Mouse (Mus musculus): ENCODE results near the gene Rcan1. TPM values are rescaled to one million over a fixed set of nuclear protein-coding genes. Genes with fewer than 3 reads are reported as not detected.

Rcan1 gene
- polyA plus RNA-seq, 1 experiment, result 44.4 TPM

DNA sequence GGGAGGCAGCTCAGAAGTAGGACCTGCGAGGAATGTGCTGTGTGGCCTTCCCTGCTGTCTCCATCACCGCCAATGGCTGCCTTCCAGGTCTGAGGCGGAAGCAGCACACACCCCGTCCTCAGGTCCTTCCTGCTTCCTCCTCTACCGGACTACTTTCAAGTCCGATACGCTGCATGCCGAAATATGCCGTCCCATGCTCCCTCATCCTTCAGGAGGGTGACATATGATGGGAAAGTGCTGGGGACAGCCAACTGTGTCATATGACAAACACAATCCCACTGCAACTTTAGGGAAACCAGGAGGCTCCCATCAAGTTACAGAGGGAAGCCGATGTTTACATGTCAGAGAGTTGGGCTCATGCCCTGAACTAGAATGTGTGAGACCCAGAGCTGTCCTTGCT, 67.6 kb downstream of the Rcan1 start:
- TF ChIP-seq CTCF (conservative IDR thresholded peaks at IDR 0.05; ENCODE audit: insufficient read depth, insufficient read length, low read depth, low read length) (no peak), POLR2A (IDR thresholded peaks at IDR 0.05; ENCODE audit: low read depth, low read length) (no peak)
- Histone ChIP-seq H3K4me3 (ENCODE audit: insufficient read depth, low read depth, low read length) (no peak overlapping the region), H3K27ac (ENCODE audit: insufficient read depth, low read depth, low read length) (no peak overlapping the region), H3K36me3 (ENCODE audit: control insufficient read depth, insufficient read depth, low read length) (no peaks in the 10 kb centered on the region), H3K27me3 (replicated peaks; ENCODE audit: control insufficient read depth, insufficient read depth, low read length) (no peaks in the 10 kb centered on the region), H3K4me1 (ENCODE audit: control insufficient read depth, insufficient read depth, low read length) (peaks cover 19% of the 10 kb centered on the region)
- WGBS, result 53% methylated on average over 10 of the region's 10 CpGs
- DNase-seq, result peak; percentile 51

DNA sequence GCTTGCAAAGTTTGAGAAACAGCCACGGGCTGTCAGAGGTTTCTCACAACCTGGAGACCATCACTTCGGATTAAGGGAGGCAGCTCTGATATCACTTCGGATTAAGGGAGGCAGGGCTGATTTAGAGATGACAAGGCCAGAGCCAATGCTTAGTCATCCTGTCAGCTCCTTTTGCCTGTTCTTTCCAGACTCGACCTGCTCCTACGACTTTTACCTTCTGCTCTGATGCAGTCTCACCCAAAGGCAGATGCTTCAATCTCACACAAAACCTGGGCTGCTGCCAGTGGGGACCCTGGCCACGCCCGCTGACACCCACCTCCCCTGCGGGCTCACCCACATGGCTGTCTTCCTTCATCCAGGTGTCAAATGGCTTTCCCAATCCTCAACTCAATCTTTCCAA, 68.5 kb downstream of the Rcan1 start:
- DNase-seq, result no peak
- no peak overlapping the region for H3K4me3 ChIP-seq (ENCODE audit: insufficient read depth, low read depth, low read length)
- no peak overlapping the region for H3K27ac ChIP-seq (ENCODE audit: insufficient read depth, low read depth, low read length)
- WGBS, result 67% methylated on average over 8 of the region's 8 CpGs
- peaks cover 13% of the 10 kb centered on the region; the same call in 1 of the 2 replicates for H3K4me1 ChIP-seq (ENCODE audit: control insufficient read depth, insufficient read depth, low read length)
- H3K36me3 ChIP-seq (ENCODE audit: control insufficient read depth, insufficient read depth, low read length), result no peaks in the 10 kb centered on the region
- TF ChIP-seq POLR2A (IDR thresholded peaks at IDR 0.05; ENCODE audit: low read depth, low read length), result no peak
- TF ChIP-seq CTCF (conservative IDR thresholded peaks at IDR 0.05; ENCODE audit: insufficient read depth, insufficient read length, low read depth, low read length), result no peak
- H3K27me3 ChIP-seq (replicated peaks; ENCODE audit: control insufficient read depth, insufficient read depth, low read length), result no peaks in the 10 kb centered on the region

DNA sequence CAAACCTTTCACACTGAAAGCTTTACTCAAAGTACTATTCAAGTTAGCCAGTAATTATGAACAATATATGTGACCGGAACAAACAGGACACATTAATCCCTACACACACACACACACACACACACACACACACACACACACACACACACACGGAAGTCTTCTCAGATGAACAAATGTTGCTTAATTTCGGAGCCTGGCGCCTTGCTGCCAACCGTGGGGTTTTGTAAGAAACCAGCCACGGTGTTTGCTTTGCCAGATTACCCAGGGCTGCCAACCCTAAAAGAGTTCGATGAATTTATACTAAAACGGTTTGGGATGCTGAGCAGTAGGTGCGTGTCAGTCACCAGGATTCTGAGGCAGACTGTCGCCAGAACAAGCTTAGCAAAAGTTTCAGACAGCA, 69.5 kb downstream of the Rcan1 start:
- Histone ChIP-seq H3K27me3 (replicated peaks; ENCODE audit: control insufficient read depth, insufficient read depth, low read length) (no peaks in the 10 kb centered on the region), H3K36me3 (ENCODE audit: control insufficient read depth, insufficient read depth, low read length) (no peaks in the 10 kb centered on the region; the same call in 1 of the 2 replicates), H3K4me3 (ENCODE audit: insufficient read depth, low read depth, low read length) (no peak overlapping the region), H3K27ac (ENCODE audit: insufficient read depth, low read depth, low read length) (no peak overlapping the region), H3K4me1 (ENCODE audit: control insufficient read depth, insufficient read depth, low read length) (peaks cover 13% of the 10 kb centered on the region; the same call in 1 of the 2 replicates)
- WGBS, result 82% methylated on average over 10 of the region's 10 CpGs
- TF ChIP-seq POLR2A (IDR thresholded peaks at IDR 0.05; ENCODE audit: low read depth, low read length), result no peak
- no peak for TF ChIP-seq CTCF (conservative IDR thresholded peaks at IDR 0.05; ENCODE audit: insufficient read depth, insufficient read length, low read depth, low read length)
- DNase-seq, result no peak

DNA sequence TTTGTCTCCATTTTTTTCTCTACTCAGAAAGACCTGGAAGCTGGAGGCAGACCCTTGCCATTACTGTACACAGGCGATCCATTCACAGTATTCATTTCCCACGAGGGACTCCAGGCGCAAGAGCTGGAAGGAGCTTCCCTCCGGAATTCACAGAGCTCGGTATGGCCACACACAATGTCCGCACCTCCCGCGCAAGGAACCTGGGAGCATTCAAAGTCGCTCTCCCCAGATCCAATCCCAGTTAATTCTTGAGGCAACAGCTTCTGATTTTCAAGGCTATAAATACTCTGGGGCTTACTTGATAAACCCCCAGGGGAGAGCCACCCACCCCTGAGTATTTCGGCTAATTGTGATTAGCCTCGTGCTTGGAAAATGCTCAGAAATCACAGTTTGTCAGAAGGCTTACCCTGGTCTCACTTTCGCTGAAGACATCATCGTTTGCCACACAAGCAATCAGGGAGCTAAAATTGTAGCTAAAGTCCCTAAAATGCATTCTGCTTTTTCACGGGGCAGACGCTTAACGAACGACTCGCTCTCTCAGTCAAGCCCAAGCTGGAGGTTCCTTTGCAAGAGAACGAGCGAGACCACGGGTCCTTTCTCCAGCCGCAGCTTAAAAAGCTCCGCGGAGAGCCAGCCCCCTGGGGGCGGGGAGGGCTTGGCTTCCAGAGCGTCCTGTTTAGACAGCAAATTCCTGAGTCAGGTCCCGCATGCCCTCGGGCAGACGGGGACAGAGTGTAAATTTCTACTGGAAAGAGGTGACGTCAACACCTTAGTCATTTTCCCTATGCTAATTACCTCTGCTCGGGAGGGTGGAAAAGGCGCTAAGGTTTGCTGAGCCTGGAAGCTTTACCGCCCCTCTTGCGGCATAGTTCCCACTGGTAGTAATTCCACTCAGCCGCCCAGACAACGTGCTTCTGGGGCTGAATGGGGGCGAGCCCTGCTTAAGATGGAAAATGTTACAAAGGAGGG, 70.9 kb downstream of the Rcan1 start:
- peak; percentile 98 for DNase-seq
- Histone ChIP-seq H3K27me3 (replicated peaks; ENCODE audit: control insufficient read depth, insufficient read depth, low read length) (no peaks in the 10 kb centered on the region), H3K4me1 (ENCODE audit: control insufficient read depth, insufficient read depth, low read length) (peaks cover 16% of the 10 kb centered on the region; the same call in 1 of the 2 replicates), H3K4me3 (ENCODE audit: insufficient read depth, low read depth, low read length) (peak overlapping the region; percentile 52), H3K36me3 (ENCODE audit: control insufficient read depth, insufficient read depth, low read length) (no peaks in the 10 kb centered on the region; the same call in 1 of the 2 replicates), H3K27ac (ENCODE audit: insufficient read depth, low read depth, low read length) (peak overlapping the region; percentile 76)
- WGBS, result 5% methylated on average over 37 of the region's 37 CpGs
- TF ChIP-seq POLR2A (IDR thresholded peaks at IDR 0.05; ENCODE audit: low read depth, low read length) (peak; percentile 76), CTCF (conservative IDR thresholded peaks at IDR 0.05; ENCODE audit: insufficient read depth, insufficient read length, low read depth, low read length) (no peak)

DNA sequence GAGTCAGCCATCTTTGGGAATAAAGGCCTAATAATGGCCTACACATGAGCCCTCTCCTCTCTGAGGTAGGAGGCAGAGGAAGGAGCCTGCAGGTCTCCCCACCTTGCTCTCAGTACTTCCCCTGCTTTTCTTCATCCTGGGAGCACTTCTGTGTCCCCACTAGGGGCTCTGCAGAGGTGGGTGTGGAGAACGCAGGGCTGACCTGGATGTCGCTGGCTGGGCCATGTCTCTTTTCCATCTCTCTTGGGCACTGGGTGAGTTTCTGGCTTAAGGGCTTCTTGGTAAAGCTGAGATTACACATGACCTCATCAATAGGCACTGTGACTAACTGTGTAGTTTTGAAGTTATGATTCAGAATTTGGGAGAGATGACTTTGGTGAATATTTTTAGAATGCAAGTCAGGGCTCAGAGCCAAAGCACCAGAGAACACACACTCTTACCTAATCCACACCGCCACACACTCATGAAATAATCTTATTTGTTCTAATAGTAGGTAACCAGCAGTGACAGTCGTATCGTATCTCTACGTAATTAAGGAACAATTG, 72.0 kb downstream of the Rcan1 start:
- TF ChIP-seq CTCF (conservative IDR thresholded peaks at IDR 0.05; ENCODE audit: insufficient read depth, insufficient read length, low read depth, low read length) (0 out of 2 replicates have a peak, but pooled peaks have one; percentile 21), POLR2A (IDR thresholded peaks at IDR 0.05; ENCODE audit: low read depth, low read length) (no peak)
- no peak for DNase-seq
- 56% methylated on average over 6 of the region's 6 CpGs for WGBS
- Histone ChIP-seq H3K27me3 (replicated peaks; ENCODE audit: control insufficient read depth, insufficient read depth, low read length) (no peaks in the 10 kb centered on the region), H3K4me3 (ENCODE audit: insufficient read depth, low read depth, low read length) (peak overlapping the region; percentile 31), H3K36me3 (ENCODE audit: control insufficient read depth, insufficient read depth, low read length) (no peaks in the 10 kb centered on the region; the same call in 1 of the 2 replicates), H3K27ac (ENCODE audit: insufficient read depth, low read depth, low read length) (no peak overlapping the region), H3K4me1 (ENCODE audit: control insufficient read depth, insufficient read depth, low read length) (peaks cover 16% of the 10 kb centered on the region; the same call in 1 of the 2 replicates)

DNA sequence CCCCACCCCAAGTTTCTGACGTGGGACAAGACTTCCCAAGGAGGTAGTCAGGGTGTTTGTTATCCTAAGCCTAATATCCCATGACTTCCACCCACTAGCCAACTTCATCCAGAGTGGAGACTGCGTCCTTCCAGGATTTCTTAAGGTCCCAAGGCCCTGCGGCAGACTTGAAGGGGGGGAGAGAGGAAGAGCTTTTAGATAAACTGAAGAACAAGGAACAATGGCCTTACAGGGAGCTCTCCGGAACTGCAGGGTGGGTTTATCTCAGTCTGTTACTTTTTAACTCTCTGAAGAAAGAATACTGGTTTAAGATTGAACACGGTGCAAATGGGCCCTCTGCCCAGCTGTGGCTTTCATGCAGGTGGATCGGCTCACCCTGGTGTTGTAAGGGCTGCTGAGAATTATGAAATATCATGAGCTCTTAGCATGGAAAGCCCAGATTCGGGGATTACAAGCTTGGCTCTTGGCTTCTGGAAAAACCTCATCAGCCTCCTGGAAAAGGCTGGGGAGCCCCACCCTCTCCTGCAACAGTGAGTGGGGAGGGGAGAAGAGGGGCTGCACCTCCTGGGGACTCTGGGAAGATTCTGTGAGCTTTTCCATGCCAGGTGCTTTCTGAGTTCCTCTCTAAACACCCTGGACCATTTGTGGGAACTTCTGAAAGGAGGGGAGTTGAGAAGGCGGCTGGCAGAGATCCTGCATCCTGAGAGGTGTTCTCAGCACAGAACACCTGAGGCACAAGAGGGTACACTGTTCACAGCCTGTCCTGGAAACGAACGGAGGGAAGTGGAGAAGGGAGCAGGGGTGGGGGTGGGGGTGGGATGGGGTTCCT, 72.7 kb downstream of the Rcan1 start:
- TF ChIP-seq CTCF (conservative IDR thresholded peaks at IDR 0.05; ENCODE audit: insufficient read depth, insufficient read length, low read depth, low read length), result no peak
- no peak for TF ChIP-seq POLR2A (IDR thresholded peaks at IDR 0.05; ENCODE audit: low read depth, low read length)
- Histone ChIP-seq H3K27me3 (replicated peaks; ENCODE audit: control insufficient read depth, insufficient read depth, low read length) (no peaks in the 10 kb centered on the region), H3K4me1 (ENCODE audit: control insufficient read depth, insufficient read depth, low read length) (peaks cover 13% of the 10 kb centered on the region; the same call in 1 of the 2 replicates), H3K36me3 (ENCODE audit: control insufficient read depth, insufficient read depth, low read length) (no peaks in the 10 kb centered on the region; the same call in 1 of the 2 replicates), H3K4me3 (ENCODE audit: insufficient read depth, low read depth, low read length) (peak overlapping the region; percentile 12), H3K27ac (ENCODE audit: insufficient read depth, low read depth, low read length) (no peak overlapping the region)
- peak; percentile 68 for DNase-seq
- WGBS, result 43% methylated on average over 10 of the region's 10 CpGs
